Mouse (Mus musculus) spleen, adult 12 weeks (tissue): ENCODE results near the gene Unc13d.
A peak's percentile ranks its signal among the peaks of the same experiment; 100 is the strongest.
"Not testable (repeated sequence)": the region's sequence is repeated elsewhere in the genome, so short reads cannot be mapped to it uniquely, and the experiment has no call there.

Source experiments
- DNase-seq: peaks from one replicate; pipeline ENCODE4 v3.0.0; 2022; ENCODE audit warnings: low spot score

Unc13d gene

DNA sequence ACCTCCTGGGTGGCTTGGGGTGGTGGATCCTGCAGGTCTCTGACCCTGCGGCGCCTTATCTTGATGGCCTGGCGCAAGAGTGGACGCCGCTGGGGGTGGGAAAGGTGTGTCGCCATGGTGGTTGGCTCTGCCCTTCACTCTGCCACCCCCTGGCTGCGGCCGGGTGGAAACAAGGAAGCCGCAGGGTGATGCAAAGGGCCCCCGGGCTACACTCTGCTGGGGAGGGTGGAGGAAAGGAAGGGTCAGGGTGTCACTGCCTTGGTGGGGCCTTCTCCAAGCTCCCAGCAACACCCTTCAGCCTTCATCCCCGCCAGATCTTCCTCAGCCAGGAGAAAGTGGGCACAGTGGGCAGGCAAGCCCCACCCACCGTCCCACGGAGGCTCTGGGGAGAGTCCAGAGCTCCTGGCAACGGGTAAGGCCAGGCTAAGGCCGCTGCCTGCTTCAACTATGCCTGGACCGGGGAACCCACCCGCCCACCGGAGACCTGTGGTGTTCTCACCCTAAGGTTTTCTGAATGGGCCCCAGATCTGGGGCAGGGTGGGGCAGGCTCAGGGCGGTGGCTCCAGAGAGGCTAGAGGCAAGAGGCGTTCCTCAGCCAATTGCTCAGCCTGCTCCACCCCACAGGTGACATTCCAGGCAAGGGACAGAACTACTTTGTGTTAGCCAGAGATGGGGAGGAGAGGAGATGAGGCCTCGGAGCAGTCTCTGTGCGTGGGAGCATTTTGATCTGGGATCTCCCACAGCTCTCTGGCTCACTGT is at the start of gene Unc13d:
Unc13d (minus strand) TSS at position 516 of the 759 bp plus-strand sequence.
- peak; percentile 61 for DNase-seq

- no peak for DNase-seq
These were observed 48.5 kb upstream of the Unc13d start for GRCm38 (mm10) chr11:116126261-116126660.

DNA sequence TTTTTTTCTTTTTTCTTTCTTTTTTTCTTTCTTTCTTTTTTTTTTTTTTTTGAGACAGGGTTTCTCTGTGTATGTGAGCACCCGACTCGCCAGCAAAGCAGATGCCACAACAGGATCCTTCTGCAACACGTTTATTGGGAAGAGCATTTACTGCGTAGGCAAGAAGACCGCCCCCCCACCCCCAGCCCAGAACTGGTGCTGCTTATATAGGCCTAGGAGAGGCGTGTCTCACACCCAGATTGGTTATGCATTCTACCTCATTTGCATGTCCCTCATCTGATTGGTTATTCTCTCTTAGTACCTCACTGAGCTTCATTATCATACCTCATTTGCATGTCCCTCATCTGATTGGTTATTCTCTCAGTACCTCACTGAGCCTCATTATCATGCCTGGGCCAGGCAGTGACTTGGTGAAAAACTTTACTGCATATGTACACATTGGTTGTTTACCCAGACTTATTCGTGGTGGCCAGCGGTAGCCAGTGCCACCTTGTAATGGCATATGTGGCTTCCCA is 44.0 kb upstream of the Unc13d start:
- DNase-seq, result not testable (repeated sequence)

- no peak for DNase-seq
These were observed 40.1 kb upstream of the Unc13d start for GRCm38 (mm10) chr11:116117819-116118218.

DNA sequence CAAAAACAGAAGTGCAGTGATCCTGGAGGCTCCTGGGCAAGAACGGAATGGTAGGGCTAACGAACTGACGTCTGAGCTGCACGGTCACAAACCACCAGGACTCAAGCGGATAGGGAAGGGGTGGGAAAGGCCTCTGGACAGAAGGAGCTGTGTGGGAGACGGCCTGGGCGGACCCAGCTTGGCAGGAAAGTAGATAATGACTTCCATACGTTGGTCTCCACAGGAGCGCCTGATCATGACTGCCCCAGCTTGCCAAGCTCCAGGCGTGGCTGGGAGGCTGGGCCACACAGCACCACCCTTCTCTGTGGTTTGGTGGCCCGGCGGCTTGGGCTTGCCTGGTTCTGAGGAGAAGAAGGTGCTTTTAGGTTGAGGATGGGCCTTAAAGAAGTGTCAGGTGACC is 39.5 kb upstream of the Unc13d start:
- DNase-seq, result no peak

GRCm38 (mm10) chr11:116111611-116112203 is 33.9 kb upstream of the Unc13d start:
- DNase-seq, result no peak

GRCm38 (mm10) chr11:116111067-116111466 is 33.3 kb upstream of the Unc13d start:
- DNase-seq, result no peak

GRCm38 (mm10) chr11:116110540-116110939 is 32.8 kb upstream of the Unc13d start:
- no peak for DNase-seq

DNA sequence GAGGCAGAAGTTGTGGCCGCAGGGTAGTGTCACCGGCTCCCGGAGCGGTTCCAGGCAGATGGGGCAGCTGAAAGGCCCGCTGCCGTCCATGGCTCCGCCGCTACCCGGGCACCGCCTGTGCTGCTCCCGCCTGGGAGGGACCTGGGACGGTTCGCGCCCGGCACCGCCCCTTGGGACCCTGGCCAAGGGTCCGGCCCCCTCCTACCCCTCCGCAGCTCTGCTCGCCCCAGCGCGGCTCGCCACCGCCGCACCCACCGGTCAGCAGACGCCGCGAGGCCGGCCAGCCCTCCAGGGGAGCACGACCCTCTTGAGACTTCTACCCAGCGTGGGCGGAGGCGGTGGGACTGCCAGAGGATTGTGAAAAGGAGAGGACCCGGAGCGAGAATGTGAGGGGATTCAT is 32.4 kb upstream of the Unc13d start:
- DNase-seq, result no peak

GRCm38 (mm10) chr11:116109441-116110081 is 31.8 kb upstream of the Unc13d start:
- DNase-seq, result no peak

GRCm38 (mm10) chr11:116108464-116109137 is 30.8 kb upstream of the Unc13d start:
- DNase-seq, result no peak

DNA sequence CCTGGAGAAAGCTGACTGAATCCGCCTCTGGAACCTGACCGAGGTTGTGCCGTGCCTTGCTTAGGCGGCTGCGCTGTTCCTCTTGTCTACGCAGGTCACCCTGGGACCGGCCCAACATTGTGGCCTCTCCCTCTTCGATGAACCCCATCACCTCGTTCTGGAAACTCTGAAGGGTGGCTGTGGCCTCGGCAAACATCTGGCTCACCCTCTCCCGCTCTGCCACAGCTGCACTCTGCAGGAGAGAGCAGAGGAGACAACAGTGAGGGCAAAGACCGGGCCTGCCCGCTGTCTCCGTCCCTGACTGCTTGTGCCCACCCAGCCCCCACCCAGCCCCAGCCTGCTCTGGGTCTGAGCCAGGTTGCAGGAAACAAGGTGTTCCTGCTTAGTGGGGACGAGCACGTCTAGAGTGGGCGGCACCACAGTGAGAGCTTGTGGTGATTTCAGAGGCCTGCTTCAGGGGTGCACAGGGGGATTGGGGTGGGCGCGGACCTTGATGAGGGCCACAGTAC is 30.1 kb upstream of the Unc13d start:
- DNase-seq, result no peak

DNA sequence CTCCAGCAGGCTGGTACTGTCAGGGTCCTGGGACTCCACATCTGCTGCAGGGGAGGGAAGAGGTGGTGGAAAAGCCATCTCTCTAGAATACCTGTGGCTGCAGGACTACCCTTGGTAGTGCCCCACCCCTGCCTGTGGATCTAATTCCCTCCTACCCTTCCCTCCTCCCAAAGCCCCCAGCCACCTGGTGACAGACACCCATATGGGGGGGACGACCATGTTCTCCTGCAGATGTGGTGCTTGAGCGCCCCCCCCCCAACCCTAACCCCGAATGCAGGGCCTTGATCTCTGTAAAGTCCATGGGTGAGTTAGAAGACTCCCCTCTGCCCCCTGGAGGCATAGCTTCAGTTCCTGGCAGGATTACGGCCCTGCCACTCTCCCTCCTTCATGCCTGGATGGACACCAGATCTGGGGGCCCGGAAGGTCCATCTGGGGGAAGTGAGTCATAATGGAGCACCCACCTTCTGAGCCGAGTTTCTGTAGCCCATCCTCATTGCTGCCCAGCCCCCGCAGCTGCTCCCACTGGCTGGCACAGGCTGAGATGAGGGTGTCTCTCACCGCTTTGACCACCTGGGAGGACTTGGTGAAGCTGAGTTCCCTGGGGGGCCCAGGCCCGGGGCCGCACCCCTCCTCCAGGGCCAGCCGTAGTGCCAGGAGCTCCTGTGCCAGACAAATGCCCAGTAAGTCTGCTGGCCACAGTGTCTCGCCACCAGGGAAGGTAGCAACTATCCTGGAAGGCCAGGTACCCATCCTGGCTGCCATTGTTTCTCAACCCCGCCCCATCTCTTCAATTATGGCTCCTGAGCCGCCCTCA is 29.4 kb upstream of the Unc13d start:
- no peak for DNase-seq

DNA sequence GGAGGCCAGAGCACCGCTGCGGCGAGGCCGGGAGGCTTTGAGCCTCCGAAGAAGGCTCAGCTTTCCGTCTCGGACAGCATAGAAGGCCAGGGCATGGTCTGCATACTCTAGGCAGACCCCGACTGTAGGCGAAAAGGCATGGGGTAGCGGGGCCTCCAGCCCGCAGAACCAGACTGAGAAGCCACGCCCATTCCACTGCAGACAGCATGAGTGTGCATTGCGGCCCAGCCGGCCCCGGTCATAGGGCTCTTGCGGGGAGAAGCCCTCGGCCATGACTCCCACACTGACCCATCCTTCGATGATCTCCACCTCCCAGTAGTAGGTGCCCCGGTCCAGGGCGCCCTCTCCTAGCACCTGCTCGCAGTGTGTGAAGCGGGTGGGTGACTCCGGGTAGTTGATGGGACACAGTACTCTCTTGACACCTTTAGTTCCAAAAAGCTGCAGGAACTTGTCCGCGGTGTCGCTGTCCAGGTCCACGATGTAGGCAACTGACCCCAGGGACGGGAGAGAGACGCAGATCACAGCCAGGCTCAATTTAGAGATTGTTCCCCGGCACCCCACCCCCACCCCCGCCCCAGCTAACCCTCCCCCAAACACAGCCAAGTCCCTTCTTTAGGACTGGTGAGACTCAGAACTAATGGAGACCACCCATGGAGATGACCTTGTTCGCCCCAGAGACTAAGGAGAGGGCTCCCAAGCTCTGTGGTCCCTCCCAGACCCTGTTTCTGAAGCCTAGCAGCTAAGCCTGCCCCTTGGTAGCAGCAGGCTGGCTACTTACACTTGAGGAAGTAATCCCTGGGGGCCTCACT is 28.6 kb upstream of the Unc13d start:
- no peak for DNase-seq

GRCm38 (mm10) chr11:116105065-116105464 is 27.3 kb upstream of the Unc13d start:
- no peak for DNase-seq

DNA sequence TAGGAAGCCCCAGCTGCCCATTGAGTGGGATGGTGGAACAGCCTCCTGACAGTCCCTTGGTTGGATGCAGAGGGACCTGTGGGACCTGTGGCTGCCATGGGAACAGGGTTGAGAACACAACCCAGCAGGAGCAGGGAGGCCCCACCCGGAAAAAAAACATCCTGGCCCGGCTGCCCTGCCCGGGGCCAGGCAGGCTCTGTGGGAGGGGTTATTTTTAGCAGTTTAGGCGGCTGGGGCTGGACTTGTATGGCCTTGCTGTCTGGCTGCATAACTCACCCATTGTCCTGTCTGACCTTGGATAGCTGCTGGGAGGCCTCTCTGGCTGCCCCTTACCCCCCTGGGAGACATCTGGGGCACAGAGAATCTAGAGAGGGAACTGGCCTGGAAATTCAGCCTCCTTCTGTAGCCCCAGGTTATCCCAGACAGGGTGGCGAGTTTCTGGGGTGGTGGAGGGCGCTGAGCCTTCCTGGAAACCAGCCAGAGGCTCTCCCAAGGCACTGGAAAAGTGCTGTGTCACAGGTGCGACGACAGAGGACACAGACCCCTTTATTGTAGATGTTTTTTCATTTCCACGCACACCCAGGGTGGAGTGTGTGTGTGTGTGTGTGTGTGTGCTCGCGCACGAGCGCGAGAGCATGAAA is 26.4 kb upstream of the Unc13d start:
- no peak for DNase-seq

DNA sequence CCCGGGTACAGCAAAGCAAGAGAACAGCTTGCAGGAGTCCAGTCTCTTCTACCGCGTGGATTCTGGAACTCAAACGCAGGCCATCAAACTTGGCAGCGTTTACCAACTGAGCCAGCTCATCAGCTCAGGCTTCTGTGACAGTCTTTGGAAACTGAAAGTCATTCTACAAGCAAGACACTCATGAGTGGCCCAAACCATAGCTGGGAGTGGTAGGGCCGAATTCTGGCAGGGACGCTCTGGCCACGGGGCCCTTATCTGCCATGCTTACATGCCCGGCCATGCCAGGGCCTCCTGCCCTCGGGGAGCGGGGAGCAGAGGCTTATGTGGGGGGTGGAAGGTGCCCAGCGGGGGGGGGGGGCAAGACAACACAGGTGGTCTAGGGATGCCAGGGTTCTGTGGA is 25.8 kb upstream of the Unc13d start:
- DNase-seq, result no peak

- DNase-seq, result no peak
These were observed 24.7 kb upstream of the Unc13d start for GRCm38 (mm10) chr11:116102472-116102871.

GRCm38 (mm10) chr11:116101931-116102381 is 24.2 kb upstream of the Unc13d start:
- no peak for DNase-seq

GRCm38 (mm10) chr11:116100839-116101238 is 23.1 kb upstream of the Unc13d start:
- no peak for DNase-seq
